Mouse (Mus musculus) urinary bladder, postnatal 10 days (tissue): ENCODE data around the gene Mmp20.

Experiments
- DNase-seq: peaks from one replicate; pipeline ENCODE4 v3.0.0; 2022; ENCODE audit warnings: low spot score

The Mmp20 gene

DNA sequence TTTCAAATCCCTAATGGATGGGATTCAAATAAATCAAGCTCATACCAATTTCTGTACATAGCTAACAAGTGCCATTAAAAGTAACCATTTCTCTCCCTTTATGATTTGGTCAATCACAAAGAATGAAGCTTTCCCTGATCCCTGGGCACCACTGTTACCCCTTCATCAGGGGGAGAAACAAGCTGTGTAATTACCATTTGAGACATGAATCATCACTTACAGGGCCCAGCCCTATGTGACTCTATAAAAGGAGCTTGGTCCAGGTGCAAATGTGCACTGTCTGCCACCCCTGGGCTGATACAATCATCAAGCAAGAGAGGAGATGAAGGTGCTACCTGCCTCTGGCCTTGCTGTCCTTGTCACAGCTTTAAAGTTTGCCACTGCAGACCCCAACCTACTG is at the start of gene Mmp20:
Gene Mmp20 (plus strand): TSS at position 301 of the 400 bp plus-strand sequence.
- no peak for DNase-seq

DNA sequence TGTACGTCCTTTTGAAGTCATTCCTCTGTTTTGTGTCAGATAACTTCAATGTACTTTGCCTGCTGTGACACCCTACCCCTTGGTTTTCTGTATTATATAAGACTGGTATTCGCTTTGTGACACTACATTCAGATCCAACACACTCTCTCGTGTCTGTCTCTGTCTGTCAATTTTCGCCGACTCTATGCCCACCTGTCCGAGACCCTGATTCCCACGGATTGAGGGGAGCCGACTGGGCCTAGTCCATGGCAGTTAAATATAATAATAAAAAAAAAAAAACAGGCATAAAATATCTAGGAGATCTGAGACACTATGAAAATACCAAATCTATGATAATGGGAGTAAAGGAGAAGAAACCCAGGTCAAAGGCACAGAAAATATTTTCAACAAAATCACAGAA is 38.0 kb upstream of the Mmp20 start:
- DNase-seq, result no peak

- DNase-seq, result no peak
These were observed 34.7 kb upstream of the Mmp20 start for GRCm38 (mm10) chr9:7593272-7593812.

GRCm38 (mm10) chr9:7594816-7595540 is 33.1 kb upstream of the Mmp20 start:
- peak; percentile 19 for DNase-seq

DNA sequence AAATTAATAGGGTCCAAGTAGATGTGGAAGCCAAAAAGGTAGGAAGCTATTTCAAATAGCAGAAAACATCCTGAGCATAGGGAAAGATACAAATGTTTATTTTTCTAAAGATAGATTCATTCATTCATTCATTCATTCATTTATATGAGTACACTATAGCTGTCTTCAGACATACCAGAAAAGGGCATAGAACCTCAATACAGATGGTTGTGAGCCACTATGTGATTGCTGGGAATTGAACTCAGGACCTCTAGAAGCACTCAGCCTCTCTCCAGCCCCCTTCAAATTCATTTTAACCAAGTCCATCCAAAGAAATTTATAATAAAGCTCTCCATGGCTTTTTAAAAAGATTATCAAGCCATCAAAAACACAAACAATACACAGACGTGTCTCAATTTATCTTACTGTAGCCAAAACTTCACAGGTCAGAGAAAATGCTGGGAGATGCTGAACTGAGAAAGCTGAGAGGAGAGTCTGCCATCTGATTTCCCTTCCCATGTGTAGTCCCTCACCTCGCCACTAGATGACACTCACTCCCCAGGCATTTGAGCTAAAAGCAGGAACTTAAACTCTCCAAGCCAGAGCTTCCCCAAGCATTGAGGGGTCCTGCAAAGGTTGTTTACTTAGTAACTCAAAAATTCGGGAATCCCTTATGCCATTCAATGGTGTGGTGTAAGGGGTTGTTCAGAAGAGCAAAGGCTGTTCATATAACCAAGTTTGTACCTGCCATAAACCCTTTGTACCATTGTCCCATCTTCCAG is 24.9 kb upstream of the Mmp20 start:
- DNase-seq, result no peak

GRCm38 (mm10) chr9:7604005-7604404 is 24.0 kb upstream of the Mmp20 start:
- no peak for DNase-seq

DNA sequence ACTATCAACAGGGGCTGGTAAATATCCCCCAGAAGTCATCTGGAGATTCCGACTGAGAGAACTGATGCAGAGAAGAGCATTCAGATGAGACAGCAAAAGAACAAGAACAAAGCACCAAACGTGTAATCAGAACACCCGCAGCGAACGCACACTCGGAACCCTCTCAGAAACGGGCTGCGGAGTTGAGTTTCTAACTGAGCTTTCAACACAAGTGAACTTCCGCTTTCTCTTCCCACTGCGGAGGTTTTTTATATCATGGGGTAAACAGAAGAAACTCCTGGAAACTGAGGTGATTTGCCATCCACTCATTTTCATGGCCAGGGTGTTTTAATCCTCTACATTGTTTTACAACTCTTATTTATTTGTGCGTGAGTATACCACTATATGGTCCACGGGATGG is 22.4 kb upstream of the Mmp20 start:
- DNase-seq, result no peak

GRCm38 (mm10) chr9:7622582-7622981 is 5.4 kb upstream of the Mmp20 start:
- DNase-seq, result no peak

- DNase-seq, result no peak
These were observed 5.9 kb downstream of the Mmp20 start for GRCm38 (mm10) chr9:7633936-7634335.

- no peak for DNase-seq
These were observed 19.9 kb downstream of the Mmp20 start for GRCm38 (mm10) chr9:7647901-7648300.

DNA sequence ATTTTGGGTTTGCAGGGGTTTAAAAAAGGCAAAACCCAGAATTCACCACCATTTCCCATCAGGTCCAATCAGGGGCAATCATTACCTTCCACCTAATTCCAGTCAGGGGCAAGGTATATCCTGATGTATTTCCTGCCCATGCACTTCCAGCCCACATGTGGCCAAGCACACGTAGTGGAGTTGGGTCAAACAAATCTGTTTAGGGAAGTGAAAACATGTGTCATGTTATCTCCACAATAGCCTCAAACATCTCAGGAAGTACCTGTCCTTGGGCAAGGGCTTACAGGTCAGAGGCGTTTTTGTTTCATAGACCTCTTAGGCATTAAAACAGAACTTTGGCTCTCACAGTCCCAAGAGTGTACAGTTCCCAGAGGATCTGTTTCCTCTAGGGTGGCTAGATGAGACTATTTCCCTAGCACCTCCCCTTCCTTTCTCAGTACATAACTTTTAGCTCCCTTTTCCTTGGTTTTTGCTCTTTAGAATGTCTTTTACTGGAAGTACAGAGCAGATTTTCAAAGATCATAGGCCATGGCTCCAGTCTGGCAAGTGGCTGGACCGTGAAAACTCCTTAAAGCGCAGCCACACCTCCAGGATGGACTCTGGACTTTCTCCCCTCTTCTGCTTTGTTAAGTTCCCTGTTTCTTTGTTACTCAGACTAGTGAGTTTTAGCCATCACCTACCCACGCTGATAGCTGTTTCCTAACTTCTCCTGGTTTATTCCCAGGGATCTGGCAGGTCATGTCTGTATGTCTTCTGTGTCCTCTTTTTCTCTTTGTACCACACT is 22.6 kb downstream of the Mmp20 start:
- DNase-seq, result no peak

- no peak for DNase-seq
These were observed 24.5 kb downstream of the Mmp20 start for GRCm38 (mm10) chr9:7652351-7653085.

- no peak for DNase-seq
These were observed 29.9 kb downstream of the Mmp20 start for GRCm38 (mm10) chr9:7657946-7658345.

GRCm38 (mm10) chr9:7659469-7660020 is 31.5 kb downstream of the Mmp20 start:
- DNase-seq, result no peak

DNA sequence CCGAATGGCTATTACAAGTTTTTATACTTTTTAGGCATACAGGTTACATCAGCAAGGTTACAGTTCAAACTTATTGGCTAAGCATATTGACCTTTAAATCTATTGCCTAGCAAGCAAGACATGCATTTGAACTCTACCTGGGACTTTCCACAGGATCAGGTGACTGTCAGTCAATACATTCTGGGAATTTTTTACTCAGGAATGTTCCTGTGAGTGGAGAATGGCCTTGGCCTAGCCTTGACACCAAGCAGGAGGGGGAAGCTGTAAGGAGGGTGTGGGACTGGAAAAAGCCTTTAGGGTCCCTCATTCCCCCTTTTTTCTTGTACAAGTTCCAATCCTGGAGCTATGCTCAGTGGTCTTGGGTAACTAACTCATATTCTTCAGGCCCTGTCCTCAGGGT is 33.3 kb downstream of the Mmp20 start:
- no peak for DNase-seq

- no peak for DNase-seq
These were observed 41.6 kb downstream of the Mmp20 start for GRCm38 (mm10) chr9:7669674-7670073.

DNA sequence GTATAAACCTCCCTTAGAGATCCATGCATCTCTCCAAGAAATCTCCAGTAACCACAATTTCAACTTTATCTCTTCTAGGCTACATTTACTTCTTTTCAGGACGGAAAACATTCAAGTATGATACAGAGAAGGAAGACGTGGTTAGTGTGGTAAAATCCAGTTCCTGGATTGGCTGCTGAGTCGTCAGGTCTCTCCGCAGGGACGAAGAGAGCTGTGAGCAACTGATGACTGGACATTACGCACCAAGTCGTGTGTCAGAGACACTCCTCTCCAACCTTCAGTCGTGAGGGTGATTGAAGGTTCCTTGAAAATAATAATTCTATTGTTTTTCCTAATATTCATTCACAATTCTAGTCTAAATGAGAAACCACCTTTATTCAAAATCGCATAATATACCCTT is 45.0 kb downstream of the Mmp20 start:
- no peak for DNase-seq

DNA sequence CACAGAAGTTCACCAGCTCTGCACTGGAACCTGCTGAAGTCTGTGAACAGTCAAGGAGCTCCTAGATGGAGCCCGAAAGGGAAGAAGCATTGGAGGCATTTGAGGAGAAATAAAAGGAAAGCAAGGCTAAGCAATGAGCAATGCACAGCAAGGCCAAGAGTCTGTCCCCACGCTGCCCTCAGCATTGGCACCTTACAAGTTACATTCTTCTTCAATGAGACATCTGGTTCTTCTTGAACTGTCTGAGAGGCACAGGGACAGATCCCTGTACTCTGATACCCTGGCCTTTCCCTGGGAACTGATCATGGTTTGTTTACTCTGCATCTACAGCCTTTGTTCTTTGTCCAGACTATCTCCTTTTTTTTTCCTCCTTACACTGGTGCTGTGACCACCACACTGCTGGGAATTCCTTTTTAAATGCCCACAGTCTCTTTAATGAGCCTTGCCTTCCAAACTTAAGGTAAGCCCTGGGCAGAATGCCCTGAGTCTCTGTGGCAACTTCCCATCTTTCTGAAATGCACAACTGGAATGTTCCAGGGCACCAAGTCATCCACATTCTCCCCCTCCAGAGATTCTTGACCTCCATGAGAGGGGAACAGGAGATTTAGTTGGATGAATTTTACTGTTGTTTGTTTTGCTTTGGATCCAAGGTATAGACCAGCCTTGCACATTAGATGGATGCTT is 50.3 kb downstream of the Mmp20 start:
- no peak for DNase-seq

DNA sequence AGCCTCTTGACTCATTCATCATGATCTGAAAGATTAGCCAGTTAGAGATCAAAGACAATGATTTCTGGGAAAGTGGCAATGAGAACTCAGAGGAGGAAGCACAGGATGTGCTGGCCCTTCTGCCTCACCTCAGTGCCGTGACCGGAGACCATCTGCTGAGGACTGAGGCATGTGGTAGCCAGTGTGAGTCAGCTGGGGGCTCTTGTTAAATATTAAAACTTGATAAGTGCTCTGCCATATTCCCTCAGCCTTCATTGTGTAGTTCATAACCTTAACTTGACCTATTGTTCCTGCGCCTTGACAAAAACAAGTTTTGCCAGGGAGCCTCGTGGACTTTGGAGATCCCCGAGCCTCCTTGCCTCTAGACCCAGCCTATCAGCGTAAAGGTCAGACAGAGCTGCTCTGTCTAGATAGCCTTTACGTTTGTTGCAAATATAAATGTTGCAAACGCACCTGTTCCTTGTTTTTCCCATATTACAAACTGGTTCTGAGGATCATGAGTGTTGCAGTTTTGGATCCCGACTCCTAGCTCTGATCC is 54.1 kb downstream of the Mmp20 start:
- no peak for DNase-seq

- no peak for DNase-seq
These were observed 58.0 kb downstream of the Mmp20 start for GRCm38 (mm10) chr9:7686024-7686423.

GRCm38 (mm10) chr9:7689799-7690198 is 61.8 kb downstream of the Mmp20 start:
- no peak for DNase-seq
